Mouse (Mus musculus) urinary bladder, adult 18-20 months (tissue): ENCODE measurements around the gene Terb1.

Experiments
- DNase-seq, 2 experiments: peaks; one replicate each; pipeline ENCODE4 v3.0.0; 2022; ENCODE audit warnings: low spot score in 2 of 2, mixed read lengths in 2 of 2

Terb1 gene

DNA sequence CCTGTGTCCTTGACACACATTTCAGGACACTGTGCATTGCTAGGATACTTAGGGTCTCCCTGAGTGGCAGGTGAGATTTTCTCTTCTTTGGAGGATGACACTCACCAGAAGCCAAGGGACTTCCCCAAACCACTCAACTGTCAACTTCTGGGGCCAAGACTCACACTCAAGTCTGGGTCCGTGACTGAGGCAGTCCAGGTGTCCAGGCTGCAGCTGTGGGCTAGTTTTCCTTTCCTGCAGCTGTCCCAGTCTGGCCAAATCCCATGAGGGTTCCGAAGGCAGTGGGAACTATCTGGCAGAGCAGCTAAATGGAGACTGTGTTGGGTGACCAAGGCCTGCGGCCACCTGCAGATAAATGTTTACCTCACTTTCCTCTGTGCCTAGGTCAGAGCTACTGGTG, 97.7 kb downstream of the Terb1 start:
- no peak for DNase-seq

DNA sequence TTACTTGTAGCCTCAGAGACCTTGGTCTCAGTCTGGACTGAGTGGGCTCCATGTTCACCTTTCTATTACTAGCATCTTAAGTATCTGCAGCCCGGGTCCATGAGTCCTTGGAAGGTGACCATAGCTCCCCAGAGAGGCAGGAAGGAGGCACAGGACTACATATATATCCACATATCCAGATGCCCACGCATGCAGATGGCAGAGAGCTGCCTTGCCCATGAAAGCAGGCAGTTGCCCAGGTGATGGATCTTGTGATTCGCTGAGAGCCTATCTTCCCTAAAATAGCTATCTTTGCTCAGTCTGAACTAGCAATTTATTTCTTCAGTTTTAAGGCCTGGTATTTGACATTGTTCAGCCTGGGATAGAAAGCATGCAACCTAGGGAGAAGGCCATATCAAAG, 98.2 kb downstream of the Terb1 start:
- DNase-seq: no peak

DNA sequence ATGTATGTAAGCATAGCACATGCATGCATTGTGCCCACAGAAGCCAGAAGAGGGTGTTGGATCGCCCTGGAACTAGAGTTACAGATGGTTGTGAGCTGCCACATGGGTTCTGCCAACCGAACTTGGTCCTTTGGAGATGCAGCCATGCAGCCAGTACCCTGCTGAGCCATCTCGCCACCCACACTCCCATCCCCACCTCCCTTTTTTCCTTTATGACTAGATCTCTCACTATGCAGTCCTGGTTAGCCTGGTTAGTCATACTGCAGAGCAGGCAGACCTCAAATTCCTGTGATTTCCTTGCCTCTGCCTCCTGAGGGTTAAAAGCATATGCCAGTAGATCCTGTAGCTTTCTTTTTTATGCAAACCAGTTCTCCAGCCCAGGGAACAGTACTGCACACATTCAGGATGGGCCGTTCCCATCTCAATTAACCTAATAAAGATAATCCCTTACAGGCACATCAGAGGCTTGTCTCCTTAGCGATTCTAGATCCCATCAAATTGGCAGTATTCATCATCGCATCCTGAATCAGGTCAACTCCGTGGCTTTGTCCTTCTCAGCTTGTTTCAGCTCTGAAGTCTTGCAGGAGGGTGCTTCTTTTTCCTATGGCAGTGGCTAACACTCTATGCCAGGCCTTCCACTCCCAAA, 99.0 kb downstream of the Terb1 start:
- DNase-seq: no peak

DNA sequence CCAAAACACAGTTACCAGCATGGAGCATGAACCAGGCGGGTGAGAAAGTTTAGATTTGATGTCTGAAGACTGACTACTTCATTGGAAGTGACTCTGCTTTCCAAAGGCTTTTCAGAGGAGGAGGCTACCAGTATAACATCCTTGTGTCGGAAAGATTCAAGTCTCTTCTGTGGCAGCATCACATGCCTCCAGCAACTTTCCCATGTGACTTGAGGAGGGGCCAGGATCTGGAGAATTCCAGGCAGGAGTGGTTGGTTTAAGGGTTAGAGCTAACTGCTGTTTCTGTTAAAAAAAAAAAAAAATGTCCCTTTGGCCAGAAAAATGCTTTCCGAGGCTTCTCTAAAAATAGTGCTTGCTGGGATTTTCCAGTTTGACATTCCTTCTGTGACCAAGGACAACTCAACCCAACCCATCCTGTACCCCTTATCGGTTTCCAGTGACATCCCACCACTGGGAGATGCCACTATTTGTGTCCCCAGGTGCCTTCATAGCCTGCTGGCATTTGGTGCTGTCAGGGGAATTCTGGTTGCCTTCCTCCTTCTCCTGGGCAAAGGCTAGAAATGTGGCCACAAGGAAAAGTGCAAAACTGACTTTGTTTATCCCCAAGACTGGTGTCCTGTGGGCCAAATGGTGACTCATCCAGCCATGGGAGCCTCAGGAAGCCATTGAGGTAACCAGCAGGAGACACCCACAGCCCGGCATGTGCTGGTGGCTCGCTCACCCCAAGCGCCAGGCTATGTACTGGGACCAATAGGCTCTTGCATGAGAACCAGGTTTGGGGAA, 101.2 kb downstream of the Terb1 start:
- DNase-seq: no peak

DNA sequence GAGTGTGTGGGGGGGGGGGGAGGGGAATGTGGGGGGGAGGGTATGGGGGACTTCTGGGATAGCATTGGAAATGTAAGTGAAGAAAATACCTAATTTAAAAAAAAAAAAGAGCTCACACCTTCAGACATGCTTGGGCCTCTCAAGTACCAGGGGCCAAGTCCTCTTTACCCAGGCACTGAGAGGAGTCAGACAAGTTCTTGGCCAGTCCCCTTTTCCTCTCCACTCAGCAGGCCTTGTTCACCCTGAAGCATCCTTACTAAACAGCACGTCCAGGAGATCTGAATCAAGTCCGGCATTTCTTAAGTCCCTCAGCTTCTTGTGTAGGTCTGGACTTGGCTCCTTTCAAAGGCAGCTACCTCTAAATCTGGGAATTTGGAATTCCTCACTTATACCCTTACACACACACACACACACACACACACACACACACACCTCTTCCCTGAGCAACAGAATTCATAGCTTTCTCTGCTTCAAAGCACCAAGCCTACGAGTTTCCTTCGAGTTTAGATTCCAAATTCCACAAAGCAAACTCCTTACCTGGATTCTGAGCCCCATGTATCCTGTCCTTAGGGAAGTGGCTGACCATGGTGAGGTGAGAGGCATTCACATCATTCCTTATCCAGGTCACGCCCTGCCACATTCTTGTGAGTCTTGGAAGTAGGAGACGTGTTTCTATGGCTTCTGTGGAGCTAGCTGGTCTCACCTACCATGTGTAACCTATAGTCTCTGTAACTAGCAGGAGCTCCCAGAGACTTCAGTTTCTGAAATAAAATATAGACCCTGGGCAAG, 103.2 kb downstream of the Terb1 start:
- no peak for DNase-seq

DNA sequence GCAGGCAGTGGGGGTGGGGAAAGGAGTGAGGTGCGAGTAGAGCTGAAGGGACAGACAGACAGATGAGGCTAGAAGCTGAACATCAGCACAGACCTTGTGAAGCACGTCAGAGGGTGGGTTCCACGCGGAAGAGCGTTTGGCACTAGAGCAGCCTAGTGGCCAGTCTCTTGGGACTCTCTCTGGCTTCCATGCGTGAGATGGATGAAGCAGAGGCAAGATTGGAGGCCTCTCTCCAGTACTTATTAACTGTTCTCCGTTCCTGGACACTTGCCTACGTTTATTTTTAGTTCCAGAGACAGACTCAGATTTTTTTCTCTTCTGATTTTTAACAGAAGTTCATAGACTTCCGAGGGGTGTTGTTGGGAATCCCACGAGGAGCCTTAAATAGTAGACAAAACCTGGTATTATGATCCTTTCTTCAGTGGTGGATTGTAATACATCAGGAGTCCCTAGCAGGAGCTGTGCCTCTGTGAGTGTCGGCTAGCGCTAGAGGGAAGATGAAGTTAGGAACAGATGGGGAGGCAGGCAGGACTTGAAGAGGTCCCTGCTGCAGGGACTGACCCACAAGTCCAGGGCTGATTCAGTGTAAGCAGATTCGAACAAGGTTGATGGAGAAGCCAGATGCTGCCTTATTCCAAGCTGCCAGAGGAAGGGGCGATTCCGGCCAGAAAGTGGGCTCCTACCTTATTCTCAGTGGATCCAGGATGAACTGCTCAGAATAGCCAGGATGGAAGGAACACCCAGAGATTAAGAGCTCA, 104.1 kb downstream of the Terb1 start:
- no peak for DNase-seq

DNA sequence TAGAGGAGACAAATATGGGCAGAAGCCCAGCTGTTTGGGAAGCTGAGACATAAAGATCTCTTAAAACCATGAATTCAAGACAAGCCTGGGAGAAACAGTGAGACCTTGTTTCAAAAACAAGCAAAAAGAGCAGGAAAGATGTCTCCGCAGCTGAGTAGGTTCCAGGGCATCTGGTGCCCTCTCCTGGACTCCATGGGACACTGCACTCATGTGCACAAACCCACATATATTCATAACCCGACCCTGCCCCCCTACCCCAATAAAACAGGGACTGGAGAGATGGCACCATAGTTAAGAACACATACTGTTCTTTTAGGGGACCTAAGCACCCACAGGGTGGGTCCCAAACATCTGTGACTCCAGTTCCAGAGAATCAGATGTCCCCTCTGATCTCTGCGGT, 106.1 kb downstream of the Terb1 start:
- DNase-seq: no peak
